Mouse (Mus musculus) layer of hippocampus, postnatal 14 days (tissue): ENCODE results near the gene Chchd4. TPM values are rescaled to one million over a fixed set of nuclear protein-coding genes. Genes with fewer than 3 reads are reported as not detected.
A peak's percentile ranks its signal among the peaks of the same experiment; 100 is the strongest.
"Not testable (repeated sequence)": the region's sequence is repeated elsewhere in the genome, so short reads cannot be mapped to it uniquely, and the experiment has no call there.

ENCODE experiments used
- DNase-seq, 2 experiments: peaks; one replicate each; pipeline ENCODE4 v3.0.0; 2021 to 2022; ENCODE audit warnings: low spot score in 2 of 2, mixed read lengths in 1 of 2
- total RNA-seq, 2 experiments: library from RNA; stranded (reverse); gene quantifications; 2 replicates each; pipeline ENCODE4 v1.2.3; 2021

Chchd4 gene
- total RNA-seq, 2 experiments from 2014 or later = 17.5 to 17.6 TPM

DNA sequence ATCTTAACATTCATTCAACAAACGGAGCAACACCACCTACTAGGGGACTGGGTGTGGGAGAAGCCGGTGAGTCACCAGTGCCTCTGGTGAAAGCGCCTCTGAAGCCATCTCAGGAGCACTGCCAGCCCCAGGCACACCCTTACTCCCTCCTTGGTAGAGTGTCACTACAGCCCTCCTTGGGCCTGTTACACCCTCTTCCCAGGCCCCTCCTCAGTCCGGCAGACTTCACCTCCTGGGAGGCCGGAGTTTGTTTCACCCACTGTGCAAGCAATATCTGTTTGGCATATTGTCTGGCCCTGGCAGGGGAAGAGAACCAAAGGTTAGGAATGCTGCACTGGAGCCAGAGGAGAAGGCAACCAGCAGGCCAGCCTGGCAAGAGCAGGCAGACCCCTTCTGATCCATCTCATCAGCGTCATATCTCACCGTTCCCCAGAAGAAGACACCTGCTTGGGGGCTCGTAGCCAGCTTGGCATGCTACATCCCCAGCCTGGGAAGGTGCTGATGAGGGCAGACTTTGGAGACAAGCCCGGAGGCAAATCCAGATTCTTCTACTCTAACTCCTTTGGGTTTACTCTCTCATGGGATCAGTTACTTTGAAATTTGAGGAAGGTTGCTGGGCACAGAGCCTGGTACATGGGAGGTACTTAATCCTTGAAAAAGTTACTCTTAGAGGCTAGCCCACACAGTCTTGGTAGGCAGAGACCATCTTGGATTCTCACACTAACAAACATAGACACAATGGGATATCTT is 1.3 kb upstream of the Chchd4 start:
- DNase-seq = no peak

DNA sequence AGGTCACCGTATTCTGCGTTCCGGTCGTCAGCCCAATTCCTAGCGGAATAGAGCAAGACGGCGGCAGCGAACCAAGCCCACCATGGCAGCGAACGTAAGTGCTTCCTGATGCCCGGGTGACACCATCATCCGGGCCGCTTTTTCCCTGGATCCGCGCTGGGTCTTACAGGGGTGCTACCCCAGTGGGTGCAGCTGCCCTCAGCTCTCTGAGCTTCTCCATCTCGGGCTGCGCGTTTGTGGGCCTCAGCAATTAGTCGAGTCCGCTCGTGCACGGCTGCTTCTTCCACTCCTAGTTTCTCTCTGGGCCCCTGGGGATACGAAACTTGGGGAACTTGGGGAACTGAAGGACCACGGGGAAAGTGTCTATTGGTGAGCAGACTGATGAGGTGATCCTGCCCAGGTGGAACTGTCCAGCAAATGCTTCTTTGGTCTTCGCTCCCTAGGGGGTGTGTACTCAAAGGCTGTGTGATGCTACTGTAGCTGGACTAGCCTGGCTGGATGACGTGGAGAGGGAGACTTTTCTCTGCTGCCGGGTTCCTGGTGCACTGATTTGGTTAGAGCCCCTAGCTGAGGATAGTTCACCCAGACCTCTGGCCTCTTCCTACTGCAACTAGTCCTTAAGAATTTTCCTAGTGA is 577 bp upstream of the Chchd4 start:
- DNase-seq = no peak

DNA sequence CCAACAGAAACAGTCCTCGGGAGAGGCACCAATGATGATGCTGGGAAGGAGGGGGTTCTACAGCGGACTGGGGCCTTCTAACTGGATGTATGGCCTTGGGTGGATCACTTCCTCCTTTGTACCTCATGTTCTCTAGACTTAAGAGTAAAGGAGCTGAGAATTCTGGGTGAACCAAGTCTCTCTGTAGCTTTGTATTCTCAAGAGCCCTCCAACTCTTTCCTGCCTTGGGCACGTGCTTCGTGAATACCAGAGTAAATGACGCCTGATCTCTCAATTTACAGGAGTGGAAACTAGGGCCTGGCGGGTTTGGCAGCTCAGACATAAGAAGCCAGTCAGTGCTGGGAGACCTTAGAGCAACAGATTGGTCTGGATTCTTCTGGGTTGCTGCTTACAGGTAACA is 1.0 kb downstream of the Chchd4 start:
- no peak for DNase-seq

DNA sequence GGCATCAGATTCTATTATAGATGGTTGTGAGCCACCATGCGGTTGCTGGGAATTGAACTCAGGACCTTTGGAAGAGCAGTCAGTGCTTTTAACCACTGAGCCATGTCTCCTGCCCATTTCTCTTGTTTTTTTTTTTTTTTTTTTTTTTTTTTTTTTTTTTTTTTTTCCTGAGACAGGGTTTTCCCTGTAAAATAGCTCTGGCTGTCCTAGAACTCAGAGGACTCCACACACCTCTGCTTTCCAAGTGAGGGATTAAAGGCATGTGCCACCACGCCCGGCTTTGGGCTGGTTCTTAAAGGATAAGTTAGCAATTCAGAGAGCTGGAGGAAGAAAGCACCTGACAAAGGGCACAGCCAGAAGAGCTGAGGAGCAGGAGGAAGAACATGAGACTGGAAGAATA is 1.9 kb downstream of the Chchd4 start:
- DNase-seq = not testable (repeated sequence)

DNA sequence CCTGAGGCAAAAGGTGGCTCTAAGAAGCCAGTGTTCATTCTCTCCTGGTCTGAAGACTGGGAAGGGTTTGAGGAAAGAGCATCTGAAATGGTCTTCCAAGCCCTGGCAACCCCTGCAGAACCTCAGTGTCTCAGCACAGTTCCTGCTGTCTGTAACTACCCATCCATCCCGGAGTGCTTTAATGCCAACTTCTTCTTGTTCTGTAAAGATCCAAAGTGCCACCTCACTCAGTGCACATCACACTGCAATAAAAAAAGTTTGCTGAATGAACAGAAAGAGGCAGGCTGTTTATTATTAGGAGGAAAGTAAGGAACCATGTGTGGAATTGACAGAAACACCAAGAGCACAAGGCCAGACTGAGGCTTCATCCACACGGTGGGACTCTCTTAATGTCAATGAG is 2.6 kb downstream of the Chchd4 start:
- DNase-seq = no peak

DNA sequence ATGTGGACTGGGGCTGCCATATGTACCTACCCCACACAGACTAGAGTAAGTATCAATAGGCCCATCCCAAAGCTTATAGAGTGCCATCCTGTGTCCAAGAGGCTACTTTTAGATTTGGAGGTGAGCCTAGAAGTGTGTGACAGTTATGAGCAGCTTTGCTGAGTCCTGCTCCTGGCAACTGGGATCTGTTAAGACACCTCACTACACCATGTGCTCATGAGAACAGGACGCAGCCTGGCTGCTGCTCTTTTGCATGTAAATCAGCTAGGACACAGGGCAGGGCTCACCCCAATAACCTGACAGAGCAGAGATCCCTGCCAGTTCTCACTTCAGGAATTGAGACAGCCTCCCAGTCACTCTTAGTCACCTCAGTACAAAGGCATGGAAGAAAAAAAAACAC is 6.2 kb downstream of the Chchd4 start:
- no peak for DNase-seq

DNA sequence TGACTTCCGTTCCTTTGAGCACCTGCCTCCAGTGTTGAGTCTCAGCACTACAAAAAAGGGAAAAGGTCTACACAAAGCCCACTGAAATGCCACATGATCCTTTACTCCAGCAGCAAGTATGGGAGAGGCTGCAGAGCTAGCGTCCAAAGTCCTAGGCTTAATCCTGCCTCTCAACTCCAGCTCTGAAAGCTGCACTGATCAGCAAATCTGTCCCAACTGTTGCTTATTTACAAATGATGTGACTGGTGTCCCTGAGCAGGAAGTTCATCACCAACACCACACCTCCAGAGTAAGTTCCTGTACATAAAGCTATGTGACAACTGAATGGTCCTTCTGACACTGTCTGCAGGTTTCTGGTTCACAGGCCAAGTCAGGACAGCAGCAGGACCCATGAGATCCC is 7.6 kb downstream of the Chchd4 start:
- no peak for DNase-seq

DNA sequence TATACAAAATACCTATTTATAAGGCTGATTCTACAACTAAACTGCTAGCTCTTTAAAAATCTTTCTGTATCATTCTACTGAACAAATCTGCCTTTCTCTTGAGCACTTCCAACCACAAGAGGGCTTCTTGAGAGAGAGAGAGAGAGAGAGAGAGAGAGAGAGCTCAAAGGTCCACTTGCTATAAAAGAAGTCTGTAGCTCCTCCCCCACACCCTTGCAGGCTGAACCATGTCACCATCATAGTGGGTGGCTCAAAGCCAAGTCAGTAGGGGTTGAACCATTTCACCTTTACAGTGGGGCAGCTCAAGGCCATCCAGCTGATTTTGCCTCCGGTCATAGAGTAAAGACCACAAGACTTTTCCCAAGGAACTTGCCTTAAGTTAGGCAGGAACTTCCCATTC is 13.9 kb downstream of the Chchd4 start:
- DNase-seq = no peak

DNA sequence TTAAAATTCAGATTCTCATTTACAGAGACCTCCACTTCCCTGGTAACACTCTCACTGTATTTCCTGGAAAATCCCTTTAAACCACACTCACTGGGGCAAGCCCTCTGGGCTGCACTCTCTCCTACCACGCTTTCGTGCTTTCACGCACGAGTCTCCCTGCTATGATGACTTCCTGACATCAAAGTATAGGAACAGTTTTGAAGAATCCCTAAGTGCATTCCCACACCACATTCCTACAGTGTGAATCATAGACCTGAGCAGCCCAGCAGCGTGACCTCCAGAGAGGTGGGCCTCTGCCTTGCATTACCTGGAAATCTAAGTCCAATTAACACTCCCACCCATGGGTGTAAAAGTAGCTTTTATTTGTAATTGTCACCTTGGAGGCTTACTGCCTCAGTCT is 18.8 kb downstream of the Chchd4 start:
- DNase-seq = no peak

DNA sequence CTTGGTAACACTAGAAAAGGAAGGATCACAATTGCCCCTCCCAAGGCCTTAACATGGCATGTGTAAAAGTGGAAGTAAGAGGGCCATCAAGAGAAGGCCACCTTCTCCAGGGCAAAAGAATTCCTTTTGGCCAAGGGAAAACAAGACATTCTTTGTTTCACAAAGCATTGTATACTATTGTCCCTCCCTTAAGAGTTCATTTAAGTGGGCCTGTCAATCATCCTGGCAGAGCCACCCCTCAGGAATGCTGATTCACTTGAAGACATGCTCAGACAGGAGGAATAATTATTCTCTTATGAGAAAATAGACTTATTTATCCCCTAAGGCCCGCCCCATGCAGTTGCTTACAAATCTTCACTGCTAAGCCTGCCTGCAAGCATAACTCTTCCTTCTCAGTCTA is 21.3 kb downstream of the Chchd4 start:
- DNase-seq = no peak

DNA sequence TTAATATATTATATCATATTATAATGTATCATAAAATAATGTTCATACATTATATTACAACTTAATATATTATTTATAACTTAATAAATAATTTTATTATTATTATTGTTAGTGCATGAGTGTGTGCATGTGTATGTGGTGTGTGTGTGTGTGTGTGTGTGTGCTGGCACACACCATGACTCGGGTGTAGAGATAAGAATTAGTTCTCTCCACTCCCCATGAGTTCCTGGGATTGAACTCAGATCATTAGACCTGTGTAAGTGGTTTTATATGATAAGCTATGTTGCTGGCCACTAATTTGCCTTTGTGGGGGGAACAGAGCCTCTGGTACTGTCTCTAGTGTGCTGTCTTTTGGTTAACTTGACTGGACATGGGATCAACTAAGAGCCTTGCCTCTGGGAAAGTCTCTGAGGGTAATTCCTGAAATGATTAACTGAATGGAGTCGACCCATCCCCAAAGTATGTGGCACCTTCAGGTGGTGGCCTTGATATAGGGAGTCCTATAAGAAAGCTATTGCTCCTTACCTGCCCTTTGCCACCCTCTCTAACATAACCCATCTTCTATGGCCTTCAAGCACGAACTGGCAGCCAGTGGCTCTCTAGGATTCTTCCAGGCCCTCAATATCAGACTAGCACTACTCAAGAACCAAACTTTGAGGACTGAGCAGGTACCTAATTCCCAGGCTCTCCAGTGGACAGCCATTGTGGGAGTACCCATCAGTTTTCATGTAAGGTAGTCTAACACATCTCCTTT is 23.7 kb downstream of the Chchd4 start:
- no peak for DNase-seq

DNA sequence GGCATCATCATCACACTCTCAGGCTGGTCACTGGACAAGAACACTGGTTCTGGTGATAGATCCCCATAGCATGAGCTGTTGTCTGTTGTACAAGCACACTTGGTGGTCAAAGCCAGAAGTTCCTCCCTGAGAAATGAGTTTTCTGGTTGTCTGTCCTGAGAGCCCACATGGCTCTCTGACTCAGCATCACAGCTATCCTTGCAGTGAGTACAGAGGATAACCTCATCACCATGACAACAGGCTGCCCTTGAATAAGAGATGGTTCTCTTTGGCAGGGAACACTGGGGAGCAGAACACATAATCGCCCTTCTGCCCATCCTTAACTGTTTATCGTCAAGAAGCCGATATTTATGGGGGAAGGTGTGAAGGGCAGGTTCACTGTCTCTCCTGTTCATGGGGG is 28.0 kb downstream of the Chchd4 start:
- no peak for DNase-seq

DNA sequence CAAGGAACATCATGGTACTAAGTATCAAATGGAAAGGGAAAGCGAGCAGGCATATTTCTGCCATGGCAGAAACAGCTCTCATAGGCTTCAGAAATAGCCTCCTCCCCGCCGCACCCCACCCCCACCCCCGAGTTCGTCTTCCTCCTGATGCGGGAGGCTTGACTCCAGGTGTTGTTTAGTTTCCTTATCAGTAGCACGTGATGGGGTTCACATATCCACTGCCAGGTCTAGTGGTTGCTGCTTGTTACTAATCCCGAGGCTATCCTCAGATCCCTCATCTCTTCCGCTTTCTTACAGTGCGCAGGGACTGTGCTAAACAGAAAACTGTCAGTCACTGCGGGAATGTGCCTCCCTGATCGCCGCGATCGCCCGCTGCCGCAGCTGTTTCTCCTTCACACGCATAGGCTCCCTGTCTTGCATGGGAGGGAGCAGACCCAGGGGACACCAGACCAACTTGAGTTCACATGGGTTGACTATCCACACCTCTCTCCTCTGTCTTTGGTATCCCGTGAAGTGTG is 32.1 kb downstream of the Chchd4 start:
- DNase-seq = no peak

DNA sequence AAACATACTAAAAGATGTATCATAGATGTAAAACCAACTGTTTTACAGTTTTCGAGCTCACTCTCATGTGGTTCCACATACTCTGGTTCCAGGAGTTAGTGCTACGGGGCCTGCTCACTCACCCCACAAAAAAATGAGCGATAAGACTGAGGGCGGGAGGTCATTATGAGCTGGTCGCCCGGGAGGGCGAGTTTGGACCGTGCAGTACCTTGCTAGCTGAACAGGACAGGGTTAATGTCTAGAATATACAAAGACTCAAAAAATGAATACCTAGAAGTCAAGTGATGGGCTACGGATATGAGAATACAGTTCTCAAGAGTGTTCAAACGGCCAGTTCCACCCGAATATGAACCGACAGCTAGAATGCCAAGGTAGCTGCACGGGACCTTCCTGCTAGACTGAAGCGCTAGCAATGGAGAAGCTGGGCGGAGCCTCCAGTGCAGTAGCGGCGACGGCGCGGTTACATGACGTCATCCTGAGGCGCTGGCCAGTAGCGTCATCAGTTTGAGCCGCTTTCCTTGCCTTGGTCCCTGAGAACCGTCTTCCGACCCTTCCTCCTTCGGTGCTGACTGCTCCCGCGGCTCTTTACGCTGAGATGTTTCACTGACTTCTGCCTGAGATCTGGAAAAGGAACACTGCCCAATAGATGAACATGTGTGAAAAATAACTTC is 32.7 kb downstream of the Chchd4 start:
- peak; percentile 97 to 98 for DNase-seq

DNA sequence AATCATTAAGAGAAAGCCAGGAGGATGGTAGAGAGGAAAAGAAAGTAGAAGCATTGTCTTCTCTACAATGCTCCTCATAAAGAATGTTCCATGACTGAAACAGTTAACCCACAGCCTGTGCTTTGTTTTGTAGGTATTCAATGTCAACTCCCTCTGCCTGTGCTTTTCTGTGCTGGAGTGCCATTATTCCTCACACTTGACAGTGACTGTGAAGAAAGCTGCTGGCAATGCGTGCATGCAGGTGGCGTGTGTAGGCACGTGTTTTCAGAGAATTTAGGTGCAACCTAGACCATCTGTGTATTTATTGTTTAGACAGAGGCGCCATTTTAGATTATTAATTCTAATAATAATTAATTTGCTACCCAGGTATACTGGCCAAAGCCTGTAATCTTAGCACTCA is 49.2 kb downstream of the Chchd4 start:
- DNase-seq = no peak

DNA sequence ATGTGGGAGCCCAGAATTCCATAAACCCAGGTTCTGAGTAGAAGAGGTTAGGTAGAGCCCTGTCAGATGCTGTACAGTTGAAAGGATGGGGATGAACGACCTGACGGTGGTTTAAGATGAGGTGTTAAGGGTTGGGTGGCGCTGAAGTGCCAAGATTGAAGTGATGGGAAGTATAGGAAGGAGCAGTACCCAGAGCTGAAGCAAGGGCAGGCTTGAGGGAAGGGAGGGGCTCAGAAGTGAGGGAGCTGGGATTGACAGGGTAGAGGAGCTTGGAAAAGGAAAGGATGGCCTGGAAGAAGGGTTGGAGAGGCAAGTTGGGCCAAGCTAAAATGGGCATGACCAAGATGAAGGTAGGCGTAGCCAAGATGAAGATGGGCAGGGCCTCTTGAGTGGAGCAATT is 51.7 kb downstream of the Chchd4 start:
- no peak for DNase-seq

DNA sequence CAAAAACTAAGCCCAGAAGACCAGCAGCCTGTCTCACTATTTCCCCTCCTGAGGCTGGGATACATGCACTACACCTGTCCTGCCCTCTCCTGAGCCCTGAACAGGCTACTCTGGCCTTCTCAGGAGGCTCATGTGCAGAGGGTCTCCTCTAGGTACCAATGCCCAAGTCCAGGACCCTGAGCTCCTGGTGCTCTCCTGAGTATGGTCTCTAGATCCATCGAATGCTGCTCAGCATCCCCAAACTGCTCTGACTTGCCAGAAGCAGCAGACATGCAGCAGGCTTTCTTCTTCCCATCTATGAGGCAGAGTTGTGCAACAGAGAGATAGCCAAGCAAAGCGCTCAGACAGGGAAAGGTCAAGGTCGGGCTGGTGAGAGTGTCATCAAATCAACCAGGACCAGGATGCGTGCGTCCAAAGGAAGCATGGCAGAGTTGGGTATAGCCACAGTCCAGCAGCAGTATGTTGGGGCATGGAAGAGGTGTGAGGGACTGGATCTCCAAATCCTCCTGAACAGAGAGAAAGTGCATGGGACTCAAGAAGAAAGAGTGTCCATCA is 56.0 kb downstream of the Chchd4 start:
- DNase-seq = no peak

DNA sequence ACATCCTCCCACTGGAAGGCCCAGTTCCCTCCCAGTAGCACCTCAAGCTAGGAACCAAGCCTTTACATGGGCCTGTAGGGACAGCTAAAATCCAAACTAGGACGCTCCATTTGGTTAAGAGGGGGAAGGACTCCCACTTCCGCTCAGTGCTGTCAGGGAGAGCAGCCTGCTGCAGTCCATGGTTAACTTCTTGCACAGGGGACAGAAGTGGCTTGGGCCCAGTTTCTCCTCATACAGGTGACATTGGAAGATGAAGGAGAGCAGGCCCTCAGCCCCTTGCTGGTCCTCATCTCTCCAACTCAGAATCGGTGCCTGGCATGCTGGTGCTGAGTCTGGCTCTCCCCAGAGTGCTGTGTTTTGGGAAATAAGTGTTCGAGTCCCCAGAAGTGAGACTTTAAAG is 57.2 kb downstream of the Chchd4 start:
- DNase-seq = no peak

DNA sequence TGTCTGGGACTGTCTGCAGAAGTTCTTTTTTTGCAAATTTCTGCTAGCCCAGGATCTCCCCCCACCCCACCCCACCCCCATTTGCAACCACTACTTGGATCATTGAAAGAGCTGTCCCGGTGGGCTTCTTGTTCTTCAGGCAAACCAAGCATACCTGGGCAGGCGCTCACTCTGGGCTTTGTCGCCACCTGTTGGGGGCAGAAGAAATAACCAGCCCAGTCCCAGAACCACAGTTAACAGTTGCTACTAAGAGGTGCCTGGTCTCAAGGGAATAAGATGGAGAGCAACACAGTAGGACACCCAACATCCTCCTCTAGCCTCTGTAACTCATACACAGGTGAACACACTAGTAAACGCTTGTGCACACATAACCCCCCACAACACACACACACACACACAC is 58.5 kb downstream of the Chchd4 start:
- DNase-seq = peak; percentile 46 to 54
